Mouse (Mus musculus) cortical plate, adult 2 months (tissue): ENCODE results near the gene Stxbp3.

ENCODE experiments used
- CTCF ChIP-seq: fragments of 200-500 bp; IDR thresholded peaks from 2 replicates; pipeline ENCODE4 v1.5.1; 2011; ENCODE audit warnings: mild to moderate bottlenecking, control low read depth, low read length; ENCODE audit not compliant: insufficient read depth; ENCODE audit errors: extremely low read depth
- POLR2A ChIP-seq: fragments of 200-500 bp; IDR thresholded peaks from 2 replicates; pipeline ENCODE4 v1.6.1; 2011; ENCODE audit warnings: mild to moderate bottlenecking, low read length, control low read depth; ENCODE audit not compliant: insufficient read depth; ENCODE audit errors: extremely low read depth

DNA sequence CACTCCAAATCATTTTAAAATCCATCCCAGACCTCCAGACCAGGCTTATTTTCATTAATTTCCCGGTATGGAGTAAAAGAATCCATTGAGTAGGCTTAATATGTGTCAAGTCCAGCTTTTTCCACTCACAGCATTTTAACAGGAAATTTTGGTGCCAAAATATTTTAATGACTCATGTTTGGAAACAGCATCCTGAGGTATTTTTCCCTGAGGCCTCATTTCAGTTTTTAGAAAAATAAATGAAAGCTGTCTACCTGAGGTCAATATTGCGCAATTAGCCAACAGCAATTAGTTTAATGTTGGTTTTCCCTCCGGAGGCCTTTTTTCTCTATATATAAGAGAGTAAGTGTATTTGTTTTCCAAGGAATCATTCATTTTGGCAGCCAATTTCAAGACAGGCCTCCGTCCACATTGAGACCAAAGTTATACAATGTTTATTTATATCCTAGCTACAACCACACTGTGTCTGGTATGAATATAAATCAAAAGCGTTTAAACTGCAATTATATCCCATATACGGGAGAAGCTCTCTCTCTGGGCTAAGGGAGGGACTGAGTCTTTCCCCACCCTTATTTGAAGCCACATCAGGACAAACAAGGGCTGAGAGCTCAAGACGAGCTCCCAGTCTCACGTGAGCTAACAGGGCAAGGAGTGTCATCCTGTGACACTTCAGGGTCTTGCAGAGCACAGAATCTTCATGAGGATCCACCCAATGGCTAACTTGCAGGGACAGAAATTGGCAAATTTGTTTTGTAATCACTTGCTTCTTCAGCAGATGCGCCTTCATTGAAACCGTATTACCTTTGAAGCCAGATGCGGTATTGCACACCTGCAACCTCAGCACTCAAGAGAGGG lies 80.5 kb downstream of the Stxbp3 start:
- no peak for TF ChIP-seq POLR2A
- TF ChIP-seq CTCF = no peak
